Mouse (Mus musculus) ES-E14 (cell line): ENCODE data around the gene Ankrd13d. TPM values are rescaled to one million over a fixed set of nuclear protein-coding genes. Genes with fewer than 3 reads are reported as not detected.

Source experiments
- DNase-seq: peaks from one replicate; pipeline ENCODE4 v3.0.0-alpha.2; 2013; ENCODE audit warnings: low read depth, low spot score
- H3K27ac ChIP-seq: 2 replicates; pipeline ENCODE4 v1.5.1; 2012; ENCODE audit warnings: low read depth, mild to moderate bottlenecking, low read length, moderate library complexity, mixed read lengths; ENCODE audit not compliant: poor library complexity, insufficient read depth, severe bottlenecking
- H3K36me3 ChIP-seq: 2 replicates; pipeline ENCODE4 v1.6.1; 2012; ENCODE audit warnings: mild to moderate bottlenecking, low read length, moderate library complexity, mixed read lengths; ENCODE audit not compliant: control insufficient read depth, poor library complexity, insufficient read depth, severe bottlenecking
- H3K4me1 ChIP-seq, 2 experiments: fragments of 150-350 bp in 1 of 2; sonication (generic) in 1 of 2; 2 replicates each; pipeline ENCODE4 v1.6.1; 2012; ENCODE audit warnings: low read length in 2 of 2, mild to moderate bottlenecking in 1 of 2, mixed read lengths in 1 of 2; ENCODE audit not compliant: control insufficient read depth in 2 of 2, insufficient read depth in 2 of 2, poor library complexity in 1 of 2
- H3K4me3 ChIP-seq, 2 experiments: fragments of 150-350 bp in 1 of 2; sonication (generic) in 1 of 2; 2 replicates each; pipeline ENCODE4 v1.5.1; 2012; ENCODE audit warnings: low read length in 2 of 2, low read depth in 1 of 2, mild to moderate bottlenecking in 1 of 2, mixed read lengths in 1 of 2; ENCODE audit not compliant: insufficient read depth in 1 of 2, poor library complexity in 1 of 2, severe bottlenecking in 1 of 2
- H3K9ac ChIP-seq: 2 replicates; pipeline ENCODE4 v1.6.1; 2012; ENCODE audit warnings: low read depth, mild to moderate bottlenecking, low read length, mixed read lengths; ENCODE audit not compliant: poor library complexity, insufficient read depth, severe bottlenecking
- H3K9me3 ChIP-seq: fragments of 150-350 bp; sonication (generic); 2 replicates; pipeline ENCODE4 v1.6.1; 2012; ENCODE audit warnings: low read depth, mild to moderate bottlenecking, low read length; ENCODE audit not compliant: control insufficient read depth, insufficient read depth
- CHD2 ChIP-seq: IDR thresholded peaks from 2 replicates; pipeline ENCODE4 v1.6.1; 2014; ENCODE audit warnings: mild to moderate bottlenecking, low read depth, low read length, inconsistent platforms
- HCFC1 ChIP-seq: IDR thresholded peaks from 2 replicates; pipeline ENCODE4 v1.6.1; 2012; ENCODE audit warnings: low read length, inconsistent platforms, borderline replicate concordance; ENCODE audit not compliant: insufficient read depth
- MAFK ChIP-seq: IDR thresholded peaks from 2 replicates; pipeline ENCODE4 v1.6.1; 2014; ENCODE audit warnings: mild to moderate bottlenecking, low read depth, low read length, inconsistent platforms; ENCODE audit not compliant: insufficient read depth
- ZC3H11A ChIP-seq: IDR thresholded peaks from 2 replicates; pipeline ENCODE4 v1.6.1; 2012; ENCODE audit warnings: low read depth, mild to moderate bottlenecking, inconsistent platforms, low read length, borderline replicate concordance
- ZNF384 ChIP-seq: IDR thresholded peaks from 2 replicates; pipeline ENCODE4 v1.6.1; 2012; ENCODE audit warnings: low read depth, low read length, inconsistent platforms
- in situ Hi-C, 2 experiments: fragments of 600-800 bp; cut with MboI; formaldehyde crosslinking; loops; one replicate each; pipeline ENCODE4 v1.15.1; 2025; ENCODE audit warnings: low sequenced_read_pairs in 2 of 2, inconsistent platforms in 1 of 2; ENCODE audit not compliant: unreplicated experiment in 2 of 2
- total RNA-seq: library from RNA; depleted of rRNA; stranded (reverse); fragments of 300-350 nt; gene quantifications from 2 replicates; pipeline ENCODE4 v1.2.3, GENCODE M21; 2012

Ankrd13d gene
- total RNA-seq, 1 experiment: 5.5 TPM

GRCm38 (mm10) chr19:4270972-4271371, 12.0 kb downstream of the Ankrd13d start:
- no peak overlapping the region for H3K27ac ChIP-seq
- in situ Hi-C loops: no loop called here
- no peak overlapping the region for H3K4me3 ChIP-seq
- TF ChIP-seq ZC3H11A: no peak
- no peak for TF ChIP-seq MAFK
- no peak for TF ChIP-seq HCFC1
- no peak for TF ChIP-seq CHD2
- no peak for TF ChIP-seq ZNF384
- peaks cover 0 to 2% of the 10 kb centered on the region in 2 experiments; a peak in 1 of 4 replicates for H3K4me1 ChIP-seq
- no peak overlapping the region for H3K9ac ChIP-seq
- H3K36me3 ChIP-seq: no peaks in the 10 kb centered on the region
- DNase-seq: no peak
- H3K9me3 ChIP-seq: no peaks in the 10 kb centered on the region

GRCm38 (mm10) chr19:4270187-4270586, 12.8 kb downstream of the Ankrd13d start:
- TF ChIP-seq ZNF384: no peak
- TF ChIP-seq HCFC1: no peak
- TF ChIP-seq MAFK: no peak
- no peak for TF ChIP-seq ZC3H11A
- no peak for TF ChIP-seq CHD2
- in situ Hi-C loops: no loop called here
- Histone ChIP-seq H3K36me3 (no peaks in the 10 kb centered on the region), H3K9ac (no peak overlapping the region), H3K9me3 (no peaks in the 10 kb centered on the region), H3K27ac (no peak overlapping the region), H3K4me3 (no peak overlapping the region), H3K4me1 (peaks cover 0 to 2% of the 10 kb centered on the region in 2 experiments; a peak in 1 of 4 replicates)
- DNase-seq: no peak

GRCm38 (mm10) chr19:4268566-4269361, 14.2 kb downstream of the Ankrd13d start, which contains the start of gene Ssh3:
TSS of gene Ssh3 (minus strand) at chr19:4269180.
- H3K36me3 ChIP-seq: no peaks in the 10 kb centered on the region
- peak within 1 kb of the TSS; percentile 61 to 70 for H3K4me3 ChIP-seq
- H3K27ac ChIP-seq: no peak within 1 kb of the TSS
- in situ Hi-C loops: no loop called here
- H3K9me3 ChIP-seq: no peaks in the 10 kb centered on the region
- H3K4me1 ChIP-seq: peaks cover 0 to 2% of the 10 kb centered on the region in 2 experiments; a peak in 1 of 4 replicates
- DNase-seq: peak; percentile 31
- H3K9ac ChIP-seq: peak within 1 kb of the TSS; percentile 50
- no peak for TF ChIP-seq ZNF384
- no peak for TF ChIP-seq CHD2
- no peak for TF ChIP-seq MAFK
- no peak for TF ChIP-seq ZC3H11A
- TF ChIP-seq HCFC1: no peak

- Histone ChIP-seq H3K27ac (no peak overlapping the region), H3K9me3 (no peaks in the 10 kb centered on the region), H3K4me3 (no peak overlapping the region), H3K36me3 (no peaks in the 10 kb centered on the region), H3K4me1 (peaks cover 0 to 2% of the 10 kb centered on the region in 2 experiments; a peak in 1 of 4 replicates), H3K9ac (0 out of 2 replicates have a peak overlapping the region, but pooled peaks have one; percentile 5)
- no peak for DNase-seq
- in situ Hi-C loops: no loop called here
- TF ChIP-seq ZC3H11A: no peak
- TF ChIP-seq HCFC1: no peak
- no peak for TF ChIP-seq CHD2
- no peak for TF ChIP-seq MAFK
- TF ChIP-seq ZNF384: no peak
Observed at GRCm38 (mm10) chr19:4265956-4266355, 17.0 kb downstream of the Ankrd13d start.
